Mouse (Mus musculus) embryonic facial prominence, embryonic 14.5 days (tissue): ENCODE measurements around the gene Slc4a5. TPM values are rescaled to one million over a fixed set of nuclear protein-coding genes. Genes with fewer than 3 reads are reported as not detected.
A peak's percentile ranks its signal among the peaks of the same experiment; 100 is the strongest.

Experiments used
- ATAC-seq: fragments of 200-750 bp; cut with Nextera tagmentation; 2 replicates; pipeline ENCODE4 v1.8.0; 2017; ENCODE audit warnings: low read depth, moderate number of reproducible peaks, moderate TSS enrichment
- DNase-seq: peaks from one replicate; pipeline ENCODE4 v3.0.0-alpha.2; 2015; ENCODE audit warnings: low spot score
- H3K27ac ChIP-seq: fragments of 300-500 bp; sonication (generic); replicated peaks from 2 replicates; pipeline ENCODE4 v1.5.1; 2014; ENCODE audit warnings: low read depth, mild to moderate bottlenecking, low read length, moderate library complexity
- H3K27me3 ChIP-seq: fragments of 300-500 bp; sonication (generic); replicated peaks from 2 replicates; pipeline ENCODE4 v1.6.1; 2014; ENCODE audit warnings: low read length; ENCODE audit not compliant: control insufficient read depth, insufficient read depth
- H3K36me3 ChIP-seq: fragments of 300-500 bp; sonication (generic); 2 replicates; pipeline ENCODE4 v1.6.1; 2014; ENCODE audit warnings: low read length, mixed read lengths; ENCODE audit not compliant: control insufficient read depth, insufficient read depth
- H3K4me1 ChIP-seq: fragments of 300-500 bp; sonication (generic); 2 replicates; pipeline ENCODE4 v1.6.1; 2014; ENCODE audit warnings: antibody characterized with exemption, low read length; ENCODE audit not compliant: control insufficient read depth, insufficient read depth
- H3K4me2 ChIP-seq: fragments of 300-500 bp; sonication (generic); 2 replicates; pipeline ENCODE4 v1.6.1; 2014; ENCODE audit warnings: low read depth, mild to moderate bottlenecking, low read length, moderate library complexity, mixed read lengths
- H3K4me3 ChIP-seq: fragments of 300-500 bp; sonication (generic); 2 replicates; pipeline ENCODE4 v1.5.1; 2014; ENCODE audit warnings: low read depth, mild to moderate bottlenecking, low read length
- H3K9ac ChIP-seq: fragments of 300-500 bp; sonication (generic); 2 replicates; pipeline ENCODE4 v1.6.1; 2014; ENCODE audit warnings: low read depth, mild to moderate bottlenecking, low read length, moderate library complexity, mixed read lengths
- H3K9me3 ChIP-seq: fragments of 300-500 bp; sonication (generic); 2 replicates; pipeline ENCODE4 v1.6.1; 2016; ENCODE audit warnings: low read length; ENCODE audit not compliant: control insufficient read depth
- WGBS: fragments of 180-500 bp; shearing (Covaris S2); extraction: QIAGEN DNeasy Blood & Tissue Kit; methylation state at CpG from one replicate; pipeline ENCODE4 v1.1.7; 2014; 5-methylcytosine and 5-hydroxymethylcytosine counted together
- polyA plus RNA-seq: library from polyadenylated mRNA; unstranded; fragments of >200 nt; fragmentation: Nextera tagmentation; extraction: Ambion mirVana; gene quantifications from 2 replicates; pipeline ENCODE4 v1.2.1, GENCODE M21; 2014

Slc4a5 gene
- polyA plus RNA-seq, 1 experiment from 2014 or later = 0.57 TPM

DNA sequence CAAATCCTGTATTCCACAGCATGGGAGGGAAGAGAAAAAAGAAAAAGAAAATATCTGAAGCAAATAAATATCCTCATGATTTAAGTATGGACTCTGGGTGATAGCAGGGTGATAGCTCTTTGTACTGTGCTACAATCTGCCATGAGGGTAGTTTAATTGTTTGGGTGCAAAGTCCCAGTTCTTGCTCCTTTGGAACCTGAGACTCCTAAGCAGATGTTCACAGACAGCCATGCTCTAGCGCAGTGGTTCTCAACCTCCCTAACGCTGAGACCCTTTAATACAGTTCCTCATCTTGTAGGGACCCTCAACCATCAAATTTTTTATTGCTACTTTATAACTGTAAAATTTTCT, 11.6 kb upstream of the Slc4a5 start:
- H3K4me2 ChIP-seq = no peak overlapping the region
- H3K4me3 ChIP-seq = no peak overlapping the region
- H3K9me3 ChIP-seq = no peaks in the 10 kb centered on the region
- 0 out of 2 replicates have a peak, but pooled peaks cover 6% of the 10 kb centered on the region for H3K4me1 ChIP-seq
- H3K9ac ChIP-seq = no peak overlapping the region
- WGBS = 69% methylated on average over 2 of the region's 2 CpGs
- H3K27me3 ChIP-seq = no peaks in the 10 kb centered on the region
- no peak overlapping the region for H3K27ac ChIP-seq
- ATAC-seq = no peak
- DNase-seq = no peak
- H3K36me3 ChIP-seq = no peaks in the 10 kb centered on the region

GRCm38 (mm10) chr6:83210495-83210894, 9.1 kb upstream of the Slc4a5 start:
- no peak overlapping the region for H3K4me2 ChIP-seq
- H3K9me3 ChIP-seq = no peaks in the 10 kb centered on the region
- H3K4me3 ChIP-seq = no peak overlapping the region
- H3K36me3 ChIP-seq = no peaks in the 10 kb centered on the region
- WGBS = 24% methylated on average over 2 of the region's 2 CpGs
- H3K27me3 ChIP-seq = no peaks in the 10 kb centered on the region
- H3K4me1 ChIP-seq = 0 out of 2 replicates have a peak, but pooled peaks cover 6% of the 10 kb centered on the region
- DNase-seq = peak; percentile 65
- H3K9ac ChIP-seq = no peak overlapping the region
- peak; percentile 30 for ATAC-seq
- no peak overlapping the region for H3K27ac ChIP-seq

DNA sequence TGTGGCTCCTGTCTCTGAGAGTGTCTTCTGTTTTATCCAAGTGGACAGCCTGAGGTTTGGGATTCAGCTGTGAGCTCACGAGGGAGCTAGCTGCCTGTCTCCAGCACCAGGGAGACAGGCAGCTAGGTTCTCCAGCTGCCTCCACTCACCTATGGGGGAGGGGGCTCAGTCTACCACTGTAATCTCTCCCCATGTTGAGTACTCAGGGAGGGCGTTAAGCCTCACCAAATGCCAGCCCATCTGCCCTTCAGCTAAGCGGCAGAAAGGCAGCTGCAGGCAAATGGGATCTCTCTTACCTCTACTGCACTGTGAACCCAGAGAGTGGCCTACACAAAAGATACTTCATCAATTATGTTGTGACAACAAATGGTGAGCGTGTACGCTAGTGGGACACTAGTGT, 8.1 kb upstream of the Slc4a5 start:
- 24% methylated on average over 5 of the region's 5 CpGs for WGBS

DNA sequence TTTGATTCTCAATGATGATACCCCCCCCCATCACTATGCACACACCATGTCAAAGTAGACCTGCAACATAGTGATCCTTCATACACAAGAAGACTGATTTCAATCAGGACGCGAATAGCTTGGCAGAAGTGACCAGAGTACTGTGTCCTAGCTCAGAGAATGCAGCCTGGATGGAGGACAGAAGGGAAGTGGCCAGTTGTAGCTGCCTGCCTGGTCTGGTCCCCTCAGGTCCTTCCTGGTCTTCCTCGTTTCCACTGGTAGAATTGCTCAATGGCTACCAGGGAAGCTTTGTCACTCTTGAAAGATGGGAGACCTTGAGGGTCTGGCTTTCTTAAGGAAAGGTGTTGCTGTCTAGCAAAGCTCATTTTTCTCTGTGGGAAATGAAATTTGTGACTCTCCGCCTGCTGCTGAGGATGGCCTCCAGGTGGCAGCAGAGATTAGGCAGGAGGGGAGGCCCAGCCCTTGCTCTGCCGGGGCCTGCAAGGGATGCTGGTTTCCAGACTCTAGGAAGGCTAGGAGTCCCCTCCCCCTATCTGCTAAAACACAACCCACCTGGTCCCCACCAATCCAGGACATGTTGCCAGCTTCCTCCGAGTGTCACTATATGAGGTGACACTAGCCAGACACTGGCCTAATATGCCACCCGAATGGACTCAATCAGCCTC, 4.5 kb upstream of the Slc4a5 start:
- Histone ChIP-seq H3K4me3 (no peak overlapping the region), H3K4me2 (no peak overlapping the region)

More for the DNA sequence above, 8.1 kb upstream of the Slc4a5 start:
- Histone ChIP-seq H3K4me3 (no peak overlapping the region), H3K9me3 (no peaks in the 10 kb centered on the region), H3K27me3 (no peaks in the 10 kb centered on the region), H3K4me2 (no peak overlapping the region), H3K4me1 (0 out of 2 replicates have a peak, but pooled peaks cover 6% of the 10 kb centered on the region), H3K36me3 (no peaks in the 10 kb centered on the region), H3K9ac (no peak overlapping the region), H3K27ac (no peak overlapping the region)
- peak; percentile 33 for DNase-seq
- ATAC-seq = peak; percentile 31; the same call in 1 of the 2 replicates

DNA sequence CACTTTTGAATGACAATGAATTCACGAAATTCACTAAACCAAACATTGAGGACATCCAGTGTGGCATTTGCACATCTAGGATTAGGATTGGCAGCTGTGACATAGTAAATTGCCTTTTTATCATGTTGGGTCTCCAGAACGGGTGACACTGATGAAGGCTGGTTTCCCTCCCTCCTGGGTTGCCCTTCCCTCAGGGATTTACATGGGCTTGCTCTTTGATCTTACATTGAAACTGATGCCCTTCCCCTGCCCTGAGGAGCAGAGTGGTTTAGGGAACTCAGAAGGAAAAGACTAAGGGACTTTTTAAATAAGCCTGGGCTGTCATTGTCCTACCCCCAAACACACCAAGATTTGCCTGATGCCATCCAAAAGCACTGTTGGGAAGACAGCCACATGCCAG, 11.9 kb downstream of the Slc4a5 start:
- H3K4me2 ChIP-seq = no peak overlapping the region
- DNase-seq (no peak), ATAC-seq (no peak)
- 32% methylated on average over 2 of the region's 2 CpGs for WGBS
- no peak overlapping the region for H3K9ac ChIP-seq
- no peak overlapping the region for H3K4me3 ChIP-seq
- H3K27ac ChIP-seq = no peak overlapping the region
- no peaks in the 10 kb centered on the region for H3K9me3 ChIP-seq
- H3K36me3 ChIP-seq = no peaks in the 10 kb centered on the region
- no peaks in the 10 kb centered on the region for H3K27me3 ChIP-seq
- H3K4me1 ChIP-seq = 0 out of 2 replicates have a peak, but pooled peaks cover 3% of the 10 kb centered on the region

More for the DNA sequence above, 4.5 kb upstream of the Slc4a5 start:
- no peaks in the 10 kb centered on the region for H3K9me3 ChIP-seq
- ATAC-seq = peak; percentile 86
- no peaks in the 10 kb centered on the region for H3K27me3 ChIP-seq
- H3K27ac ChIP-seq = no peak overlapping the region
- no peaks in the 10 kb centered on the region for H3K36me3 ChIP-seq
- no peak overlapping the region; the same call in 1 of the 2 replicates for H3K9ac ChIP-seq
- peak; percentile 83 for DNase-seq
- WGBS = 13% methylated on average over 7 of the region's 7 CpGs
- 0 out of 2 replicates have a peak, but pooled peaks cover 6% of the 10 kb centered on the region for H3K4me1 ChIP-seq

- Histone ChIP-seq H3K27me3 (no peaks in the 10 kb centered on the region), H3K9me3 (no peaks in the 10 kb centered on the region), H3K4me3 (no peak overlapping the region), H3K36me3 (no peaks in the 10 kb centered on the region), H3K9ac (no peak overlapping the region), H3K4me2 (no peak overlapping the region), H3K4me1 (0 out of 2 replicates have a peak, but pooled peaks cover 7% of the 10 kb centered on the region), H3K27ac (no peak overlapping the region)
- WGBS = 73% methylated on average over 4 of the region's 4 CpGs
- ATAC-seq (no peak), DNase-seq (no peak)
Observed at GRCm38 (mm10) chr6:83233306-83233705, 13.7 kb downstream of the Slc4a5 start.

- Histone ChIP-seq H3K36me3 (no peaks in the 10 kb centered on the region), H3K27me3 (peaks cover 2% of the 10 kb centered on the region; the same call in 1 of the 2 replicates), H3K9me3 (no peaks in the 10 kb centered on the region), H3K4me1 (0 out of 2 replicates have a peak, but pooled peaks cover 7% of the 10 kb centered on the region), H3K4me3 (no peak overlapping the region), H3K27ac (no peak overlapping the region), H3K4me2 (peak overlapping the region; percentile 48), H3K9ac (no peak overlapping the region)
- ATAC-seq (peak; percentile 81), DNase-seq (peak; percentile 62)
- 5% methylated on average over 14 of the region's 14 CpGs for WGBS
Observed at GRCm38 (mm10) chr6:83234280-83234741, 14.7 kb downstream of the Slc4a5 start.

DNA sequence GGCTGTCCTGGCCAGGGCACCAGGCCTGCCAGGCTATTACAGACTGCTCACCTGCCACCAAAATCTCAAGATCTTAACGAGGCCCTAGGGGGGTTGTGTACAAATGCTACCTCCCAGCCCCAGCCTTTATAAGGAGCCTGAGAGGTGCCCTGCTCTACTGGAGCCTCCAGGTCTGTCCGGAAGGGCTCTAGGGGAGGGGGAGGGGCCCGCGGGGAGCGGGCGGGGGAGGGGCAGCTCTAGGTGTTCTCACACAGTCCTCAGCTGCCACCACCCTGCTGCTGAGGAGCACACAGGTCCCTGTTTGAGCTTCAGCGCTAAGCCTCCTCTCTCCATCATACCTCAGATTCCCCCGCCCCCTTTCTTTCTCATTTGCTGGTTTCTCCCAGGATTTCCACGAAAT, 17.5 kb downstream of the Slc4a5 start:
- H3K4me3 ChIP-seq = no peak overlapping the region

More for the DNA sequence above, 17.5 kb downstream of the Slc4a5 start:
- H3K9ac ChIP-seq = no peak overlapping the region
- 4% methylated on average over 6 of the region's 9 CpGs for WGBS
- H3K9me3 ChIP-seq = no peaks in the 10 kb centered on the region
- peaks cover 2% of the 10 kb centered on the region; the same call in 1 of the 2 replicates for H3K27me3 ChIP-seq
- DNase-seq = peak; percentile 17
- peaks cover 7% of the 10 kb centered on the region; the same call in 1 of the 2 replicates for H3K4me1 ChIP-seq
- peak overlapping the region; percentile 31 for H3K4me2 ChIP-seq
- ATAC-seq = peak; percentile 50; the same call in 1 of the 2 replicates
- no peaks in the 10 kb centered on the region for H3K36me3 ChIP-seq
- no peak overlapping the region for H3K27ac ChIP-seq
